Mouse (Mus musculus): ENCODE results near the gene Akap14.

- TF ChIP-seq GATA1 (IDR thresholded peaks at IDR 0.05; ENCODE audit: borderline replicate concordance, low read length) (no peak), FLI1 (IDR thresholded peaks at IDR 0.05; ENCODE audit: low read length) (no peak)
Observed at GRCm38 (mm10) chrX:37141732-37142131, 26.9 kb downstream of the Akap14 start.
